Mouse (Mus musculus) MEL (cell line): ENCODE data around the gene Lrrn4cl. TPM values are rescaled to one million over a fixed set of nuclear protein-coding genes. Genes with fewer than 3 reads are reported as not detected.

Experiments used
- DNase-seq: peaks from one replicate; pipeline ENCODE4 v3.0.0; 2011; ENCODE audit warnings: low read depth, low spot score
- H3K27ac ChIP-seq: 2 replicates; pipeline ENCODE4 v1.5.1; 2012; ENCODE audit warnings: low read depth, mild to moderate bottlenecking, control low read depth, low read length, moderate library complexity; ENCODE audit not compliant: control insufficient read depth
- H3K27me3 ChIP-seq, 2 experiments: fragments of 150-350 bp in 1 of 2; sonication (generic) in 1 of 2; 2 replicates each; pipeline ENCODE4 v1.6.1; 2012; ENCODE audit warnings: low read length in 2 of 2, mild to moderate bottlenecking in 2 of 2, improper control_type of control experiment in 1 of 2, moderate library complexity in 1 of 2; ENCODE audit not compliant: insufficient read depth in 2 of 2, control insufficient read depth in 1 of 2
- H3K36me3 ChIP-seq, 2 experiments: 2 replicates each; pipeline ENCODE4 v1.6.1; 2012 to 2014; ENCODE audit warnings: low read length in 2 of 2, improper control_type of control experiment in 1 of 2, inconsistent platforms in 1 of 2, mild to moderate bottlenecking in 1 of 2; ENCODE audit not compliant: insufficient read depth in 2 of 2, control insufficient read depth in 1 of 2
- H3K4me1 ChIP-seq, 2 experiments: fragments of 150-350 bp in 1 of 2; sonication (generic) in 1 of 2; 2 replicates each; pipeline ENCODE4 v1.6.1; 2012; ENCODE audit warnings: low read length in 2 of 2, improper control_type of control experiment in 1 of 2, mild to moderate bottlenecking in 1 of 2; ENCODE audit not compliant: insufficient read depth in 2 of 2, control insufficient read depth in 1 of 2
- H3K4me3 ChIP-seq, 2 experiments: fragments of 150-350 bp in 1 of 2; sonication (generic) in 1 of 2; 2 replicates each; pipeline ENCODE4 v1.5.1; 2012; ENCODE audit warnings: low read depth in 2 of 2, low read length in 2 of 2, mild to moderate bottlenecking in 2 of 2, moderate library complexity in 2 of 2, control low read depth in 1 of 2, improper control_type of control experiment in 1 of 2; ENCODE audit not compliant: control insufficient read depth in 1 of 2, insufficient read depth in 1 of 2
- H3K79me2 ChIP-seq: 2 replicates; pipeline ENCODE4 v1.6.1; 2012; ENCODE audit warnings: mild to moderate bottlenecking, low read length, moderate library complexity; ENCODE audit not compliant: control insufficient read depth, poor library complexity, insufficient read depth
- H3K9ac ChIP-seq: 2 replicates; pipeline ENCODE4 v1.6.1; 2012; ENCODE audit warnings: low read depth, mild to moderate bottlenecking, control low read depth, low read length, moderate library complexity; ENCODE audit not compliant: control insufficient read depth, poor library complexity, severe bottlenecking
- H3K9me3 ChIP-seq: fragments of 150-350 bp; sonication (generic); replicated peaks from 2 replicates; pipeline ENCODE4 v1.6.1; 2012; ENCODE audit warnings: mild to moderate bottlenecking, low read length, improper control_type of control experiment, moderate library complexity; ENCODE audit not compliant: insufficient read depth
- BHLHE40 ChIP-seq: IDR thresholded peaks from 2 replicates; pipeline ENCODE4 v1.6.1; 2012; ENCODE audit warnings: low read depth, mild to moderate bottlenecking, inconsistent platforms, low read length, improper control_type of control experiment, borderline replicate concordance
- CTCF ChIP-seq, 3 experiments: IDR thresholded peaks in 2 of 3; conservative IDR thresholded peaks in 1 of 3; 2 replicates each; pipeline ENCODE4 v1.5.1; 2011 to 2012; ENCODE audit warnings: low read length in 3 of 3, low read depth in 2 of 3, mild to moderate bottlenecking in 2 of 3, improper control_type of control experiment in 1 of 3, inconsistent platforms in 1 of 3, mixed read lengths in 1 of 3, moderate library complexity in 1 of 3; ENCODE audit not compliant: control insufficient read depth in 1 of 3, insufficient read depth in 1 of 3, poor library complexity in 1 of 3, severe bottlenecking in 1 of 3
- E2F4 ChIP-seq: IDR thresholded peaks from 2 replicates; pipeline ENCODE4 v1.6.1; 2011; ENCODE audit warnings: low read depth, low read length, improper control_type of control experiment, borderline replicate concordance
- ELF1 ChIP-seq: IDR thresholded peaks from 2 replicates; pipeline ENCODE4 v1.6.1; 2014; ENCODE audit warnings: low read depth, mild to moderate bottlenecking, inconsistent platforms, low read length, improper control_type of control experiment, moderate library complexity
- ETS1 ChIP-seq: IDR thresholded peaks from 2 replicates; pipeline ENCODE4 v1.6.1; 2012; ENCODE audit warnings: low read depth, mild to moderate bottlenecking, inconsistent platforms, low read length, improper control_type of control experiment, moderate library complexity
- GABPA ChIP-seq: IDR thresholded peaks from 2 replicates; pipeline ENCODE4 v1.6.1; 2012; ENCODE audit warnings: low read depth, mild to moderate bottlenecking, inconsistent platforms, low read length, improper control_type of control experiment, moderate library complexity
- GATA1 ChIP-seq: IDR thresholded peaks from 2 replicates; pipeline ENCODE4 v1.6.1; 2011; ENCODE audit warnings: low read depth, low read length, improper control_type of control experiment
- HCFC1 ChIP-seq: IDR thresholded peaks from 2 replicates; pipeline ENCODE4 v1.6.1; 2012; ENCODE audit warnings: low read depth, mild to moderate bottlenecking, inconsistent platforms, low read length, improper control_type of control experiment, moderate library complexity
- JUND ChIP-seq: IDR thresholded peaks from 2 replicates; pipeline ENCODE4 v1.6.1; 2011; ENCODE audit warnings: low read depth, mild to moderate bottlenecking, improper control_type of control experiment, low read length
- KAT2A ChIP-seq: conservative IDR thresholded peaks from 2 replicates; pipeline ENCODE4 v1.6.1; 2012; ENCODE audit warnings: low read depth, low read length, improper control_type of control experiment, inconsistent platforms
- MAFK ChIP-seq: IDR thresholded peaks from 2 replicates; pipeline ENCODE4 v1.6.1; 2011; ENCODE audit warnings: low read depth, mild to moderate bottlenecking, low read length, improper control_type of control experiment, borderline replicate concordance
- MEF2A ChIP-seq: IDR thresholded peaks from 2 replicates; pipeline ENCODE4 v1.6.1; 2014; ENCODE audit warnings: low read depth, mild to moderate bottlenecking, inconsistent platforms, low read length, improper control_type of control experiment; ENCODE audit not compliant: poor library complexity, insufficient replicate concordance, severe bottlenecking; ENCODE audit errors: extremely low read depth
- NRF1 ChIP-seq: IDR thresholded peaks from 2 replicates; pipeline ENCODE4 v1.6.1; 2014; ENCODE audit warnings: low read depth, mild to moderate bottlenecking, inconsistent platforms, low read length, improper control_type of control experiment, moderate library complexity; ENCODE audit not compliant: poor library complexity, insufficient read depth, severe bottlenecking
- POLR2A ChIP-seq, 2 experiments: IDR thresholded peaks; 2 replicates each; pipeline ENCODE4 v1.6.1; 2011 to 2012; ENCODE audit warnings: low read length in 2 of 2, mild to moderate bottlenecking in 2 of 2, control low read depth in 1 of 2, improper control_type of control experiment in 1 of 2, low read depth in 1 of 2, moderate library complexity in 1 of 2; ENCODE audit not compliant: control insufficient read depth in 1 of 2, insufficient read depth in 1 of 2, poor library complexity in 1 of 2
- RCOR1 ChIP-seq: IDR thresholded peaks from 2 replicates; pipeline ENCODE4 v1.6.1; 2012; ENCODE audit warnings: low read depth, mild to moderate bottlenecking, inconsistent platforms, low read length, improper control_type of control experiment
- SMC3 ChIP-seq: IDR thresholded peaks from 2 replicates; pipeline ENCODE4 v1.6.1; 2011; ENCODE audit warnings: low read depth, low read length, improper control_type of control experiment
- TAL1 ChIP-seq: IDR thresholded peaks from 2 replicates; pipeline ENCODE4 v1.6.1; 2012; ENCODE audit warnings: mild to moderate bottlenecking, inconsistent platforms, low read length, moderate library complexity, mixed read lengths
- ZC3H11A ChIP-seq: IDR thresholded peaks from 2 replicates; pipeline ENCODE4 v1.6.1; 2012; ENCODE audit warnings: low read depth, mild to moderate bottlenecking, inconsistent platforms, low read length, improper control_type of control experiment
- ZMIZ1 ChIP-seq: IDR thresholded peaks from 2 replicates; pipeline ENCODE4 v1.6.1; 2012; ENCODE audit warnings: low read depth, mild to moderate bottlenecking, inconsistent platforms, low read length, improper control_type of control experiment, moderate library complexity
- polyA plus RNA-seq, 2 experiments: library from polyadenylated mRNA; stranded (reverse) in 1 of 2; unstranded in 1 of 2; fragments of >175 nt in 1 of 2; fragments of >200 nt in 1 of 2; gene quantifications; 2 replicates each; pipeline versions ENCODE4 v1.2.1 to v1.2.4; 2012; ENCODE audit warnings: low replicate concordance in 2 of 2, low read depth in 1 of 2; ENCODE audit not compliant: insufficient read length in 2 of 2, insufficient read depth in 1 of 2, missing spikeins in 1 of 2
- total RNA-seq: library from RNA; depleted of rRNA; stranded (reverse); fragments of 300-350 nt; gene quantifications from 2 replicates; pipeline ENCODE4 v1.2.3, GENCODE M21; 2012

The Lrrn4cl gene
- total and polyA plus RNA-seq, 3 experiments = 0.15 to 0.54 TPM; not detected in 1

DNA sequence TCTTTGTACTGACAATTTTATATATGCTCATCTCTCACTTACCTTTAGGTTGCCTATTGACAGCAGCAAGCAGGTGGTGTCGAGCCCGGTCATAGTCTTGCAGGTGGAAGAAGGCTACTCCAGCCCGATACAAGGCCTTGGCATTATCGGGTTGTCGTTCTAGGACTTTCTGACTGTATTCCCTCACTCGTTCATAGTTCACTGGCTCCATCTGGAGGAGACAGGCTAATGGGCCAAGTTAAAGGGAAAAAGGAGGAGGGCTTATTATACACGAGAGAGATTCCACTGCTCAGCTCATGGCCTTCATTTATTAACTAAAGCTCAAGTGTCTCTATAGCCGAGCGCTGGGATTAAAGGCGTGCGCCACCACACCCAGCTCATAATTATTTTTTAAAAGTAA, 34.8 kb upstream of the Lrrn4cl start:
- H3K9ac ChIP-seq = no peak overlapping the region
- no peaks in the 10 kb centered on the region for H3K27me3 ChIP-seq
- H3K4me1 ChIP-seq = peaks cover 3 to 11% of the 10 kb centered on the region in 2 experiments; a peak in 3 of 4 replicates
- TF ChIP-seq ETS1 (no peak), E2F4 (no peak), HCFC1 (no peak), GATA1 (no peak), ZC3H11A (no peak), ZMIZ1 (no peak), JUND (no peak), POLR2A (IDR thresholded peaks at IDR 0.05; ENCODE audit: control insufficient read depth in 1 of 2, insufficient read depth in 1 of 2, low read depth in 1 of 2, low read length in 2 of 2, poor library complexity in 1 of 2) (no peak), NRF1 (no peak), GABPA (no peak), BHLHE40 (no peak), MEF2A (no peak), ELF1 (no peak), CTCF (IDR thresholded peaks at IDR 0.05 in 2 of 3, conservative IDR thresholded peaks at IDR 0.05 in 1 of 3; ENCODE audit: control insufficient read depth in 1 of 3, insufficient read depth in 1 of 3, low read depth in 2 of 3, low read length in 3 of 3, poor library complexity in 1 of 3, severe bottlenecking in 1 of 3) (no peak), TAL1 (no peak), KAT2A (no peak), RCOR1 (no peak), MAFK (no peak), SMC3 (no peak)
- peaks cover 16% of the 10 kb centered on the region in 2 experiments; a peak in 3 of 4 replicates for H3K36me3 ChIP-seq
- no peak overlapping the region for H3K27ac ChIP-seq
- DNase-seq = no peak
- no peak overlapping the region for H3K4me3 ChIP-seq
- peaks cover 27% of the 10 kb centered on the region for H3K79me2 ChIP-seq
- no peaks in the 10 kb centered on the region for H3K9me3 ChIP-seq

DNA sequence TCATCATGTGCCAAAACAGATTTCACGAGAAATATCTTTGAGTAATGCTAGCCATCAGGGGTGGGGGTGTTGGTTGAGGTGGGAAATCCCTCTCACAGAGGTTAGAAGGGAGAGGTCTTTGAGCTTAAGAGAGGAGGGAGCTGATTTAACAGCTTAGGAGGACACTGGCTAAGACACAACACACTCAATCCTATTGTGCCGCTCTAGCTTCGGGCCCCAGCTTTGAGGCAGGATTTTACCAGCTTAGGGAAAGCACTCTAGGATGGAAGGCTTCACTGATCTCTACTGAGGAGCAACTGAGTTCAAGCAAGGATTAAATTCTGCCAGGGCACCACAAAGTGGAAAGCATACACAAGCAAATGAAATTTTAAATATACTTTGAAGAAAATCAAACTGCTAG, 33.6 kb upstream of the Lrrn4cl start:
- peaks cover 3 to 11% of the 10 kb centered on the region in 2 experiments; a peak in 3 of 4 replicates for H3K4me1 ChIP-seq

More for the DNA sequence above, 33.6 kb upstream of the Lrrn4cl start:
- H3K27me3 ChIP-seq = no peaks in the 10 kb centered on the region
- TF ChIP-seq ETS1 (no peak), HCFC1 (no peak)
- TF ChIP-seq, all 39 proteins: peak for 0
- Histone ChIP-seq H3K9me3 (no peaks in the 10 kb centered on the region), H3K27ac (no peak overlapping the region), H3K4me3 (peak overlapping the region in 1 of 2 experiments; percentile 8; a peak in 1 of 4 replicates), H3K9ac (peak overlapping the region; percentile 21), H3K36me3 (peaks cover 11 to 19% of the 10 kb centered on the region in 2 experiments; a peak in 3 of 4 replicates), H3K79me2 (peaks cover 39% of the 10 kb centered on the region)
- no peak for DNase-seq
